Mouse (Mus musculus) kidney, postnatal 10 days (tissue): ENCODE results near the gene Ndufa13.
"Not testable (repeated sequence)": the region's sequence is repeated elsewhere in the genome, so short reads cannot be mapped to it uniquely, and the experiment has no call there.

Experiments used
- DNase-seq: peaks from one replicate; pipeline ENCODE4 v3.0.0; 2021; ENCODE audit warnings: mixed read lengths

Gene Ndufa13

GRCm38 (mm10) chr8:69902163-69903062, at the start of gene Ndufa13, which contains the start of the genes Tssk6 and Yjefn3:
Ndufa13 (minus strand) TSS chr8:69902558.
Tssk6 (plus strand) TSS chr8:69902184.
Yjefn3 (minus strand) TSS chr8:69902712.
- peak; percentile 61 for DNase-seq

GRCm38 (mm10) chr8:69950300-69950699, 47.9 kb upstream of the Ndufa13 start:
- DNase-seq: no peak

GRCm38 (mm10) chr8:69942495-69942894, 40.1 kb upstream of the Ndufa13 start:
- DNase-seq: not testable (repeated sequence)

GRCm38 (mm10) chr8:69940386-69940785, 38.0 kb upstream of the Ndufa13 start:
- no peak for DNase-seq

- DNase-seq: peak; percentile 52
Measured at GRCm38 (mm10) chr8:69939633-69940032, 37.3 kb upstream of the Ndufa13 start.

- DNase-seq: no peak
Measured at GRCm38 (mm10) chr8:69938245-69938982, 36.1 kb upstream of the Ndufa13 start.

GRCm38 (mm10) chr8:69937466-69937865, 35.1 kb upstream of the Ndufa13 start:
- no peak for DNase-seq

- peak; percentile 78 for DNase-seq
Measured at GRCm38 (mm10) chr8:69936050-69936794, 33.9 kb upstream of the Ndufa13 start.

GRCm38 (mm10) chr8:69935431-69935830, 33.1 kb upstream of the Ndufa13 start:
- no peak for DNase-seq

- no peak for DNase-seq
Measured at GRCm38 (mm10) chr8:69934582-69934981, 32.2 kb upstream of the Ndufa13 start.

GRCm38 (mm10) chr8:69933811-69934210, 31.5 kb upstream of the Ndufa13 start:
- no peak for DNase-seq

- DNase-seq: no peak
Measured at GRCm38 (mm10) chr8:69926901-69927300, 24.5 kb upstream of the Ndufa13 start.

- no peak for DNase-seq
Measured at GRCm38 (mm10) chr8:69923986-69924385, 21.6 kb upstream of the Ndufa13 start.

- DNase-seq: no peak
Measured at GRCm38 (mm10) chr8:69921141-69921540, 18.8 kb upstream of the Ndufa13 start.

GRCm38 (mm10) chr8:69919876-69920662, 17.7 kb upstream of the Ndufa13 start:
- peak; percentile 86 for DNase-seq

GRCm38 (mm10) chr8:69919010-69919409, 16.7 kb upstream of the Ndufa13 start:
- DNase-seq: peak; percentile 85

- DNase-seq: no peak
Measured at GRCm38 (mm10) chr8:69918506-69918905, 16.1 kb upstream of the Ndufa13 start.

GRCm38 (mm10) chr8:69915748-69916147, 13.4 kb upstream of the Ndufa13 start:
- no peak for DNase-seq

- no peak for DNase-seq
Measured at GRCm38 (mm10) chr8:69914526-69914925, 12.2 kb upstream of the Ndufa13 start.

GRCm38 (mm10) chr8:69912478-69913074, 10.2 kb upstream of the Ndufa13 start:
- DNase-seq: no peak

- DNase-seq: no peak
Measured at GRCm38 (mm10) chr8:69911917-69912316, 9.6 kb upstream of the Ndufa13 start.

GRCm38 (mm10) chr8:69907106-69907505, 4.7 kb upstream of the Ndufa13 start:
- no peak for DNase-seq
